Mouse (Mus musculus) forebrain, embryonic 16.5 days (tissue): ENCODE measurements at regions not wholly inside any gene's neighbourhood (a gene's known extent, or its start where the extent isn't known, plus 50 kb on each side); places are given as distances from the start of the nearest gene placed in this dataset.

ENCODE experiments used
- ATAC-seq: fragments of 200-750 bp; cut with Nextera tagmentation; 2 replicates; pipeline ENCODE4 v1.8.0; 2017; ENCODE audit warnings: mild to moderate bottlenecking, moderate library complexity
- H3K27ac ChIP-seq: fragments of 300-500 bp; sonication (generic); 2 replicates; pipeline ENCODE4 v1.5.1; 2014; ENCODE audit warnings: low read length, control low read depth
- H3K27me3 ChIP-seq: fragments of 300-500 bp; sonication (generic); replicated peaks from 2 replicates; pipeline ENCODE4 v1.6.1; 2014; ENCODE audit warnings: low read length; ENCODE audit not compliant: control insufficient read depth, insufficient read depth
- H3K36me3 ChIP-seq: fragments of 300-500 bp; sonication (generic); 2 replicates; pipeline ENCODE4 v1.6.1; 2014; ENCODE audit not compliant: control insufficient read depth, insufficient read depth
- H3K4me1 ChIP-seq: fragments of 300-500 bp; sonication (generic); replicated peaks from 2 replicates; pipeline ENCODE4 v1.6.1; 2014; ENCODE audit warnings: low read length; ENCODE audit not compliant: control insufficient read depth, insufficient read depth
- H3K4me2 ChIP-seq: fragments of 300-500 bp; sonication (generic); 2 replicates; pipeline ENCODE4 v1.6.1; 2014; ENCODE audit warnings: mild to moderate bottlenecking, low read length, control low read depth
- H3K4me3 ChIP-seq: fragments of 300-500 bp; sonication (generic); replicated peaks from 2 replicates; pipeline ENCODE4 v1.5.1; 2014; ENCODE audit warnings: mild to moderate bottlenecking, low read length, control low read depth
- H3K9ac ChIP-seq: fragments of 300-500 bp; sonication (generic); replicated peaks from 2 replicates; pipeline ENCODE4 v1.6.1; 2014; ENCODE audit warnings: low read depth, low read length, control low read depth
- H3K9me3 ChIP-seq: fragments of 300-500 bp; sonication (generic); 2 replicates; pipeline ENCODE4 v1.6.1; 2016; ENCODE audit warnings: low read length; ENCODE audit not compliant: control insufficient read depth
- WGBS: fragments of 180-500 bp; shearing (Covaris S2); extraction: QIAGEN DNeasy Blood & Tissue Kit; methylation state at CpG from one replicate; pipeline ENCODE4 v1.1.7; 2014; 5-methylcytosine and 5-hydroxymethylcytosine counted together

DNA sequence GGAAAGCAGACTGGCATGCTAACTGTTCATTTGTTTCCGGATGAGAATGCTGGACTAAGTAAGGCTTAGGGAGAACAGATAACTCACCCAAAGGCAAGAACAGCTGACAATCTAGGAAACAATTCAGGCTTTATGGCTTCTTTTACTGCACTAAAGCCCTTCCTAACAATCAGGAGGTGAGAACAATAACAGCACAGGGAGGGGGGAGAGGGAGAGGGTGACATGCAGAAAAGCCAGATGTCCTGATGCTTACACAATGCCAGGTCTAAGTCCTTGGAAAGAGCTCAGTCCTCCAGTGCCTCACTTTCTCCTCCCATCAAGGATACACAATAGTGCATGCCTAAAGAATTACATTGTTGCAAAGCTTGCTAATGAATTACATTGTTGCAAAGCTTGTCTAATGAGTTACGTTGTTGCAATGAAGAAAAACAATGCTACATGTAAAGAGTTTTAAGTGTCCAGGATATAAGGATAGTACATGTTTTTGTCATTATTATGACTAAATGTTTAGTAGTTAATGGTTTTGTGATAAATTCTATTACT, 165.3 kb upstream of the Lrig3 start:
- Histone ChIP-seq H3K27ac (no peak overlapping the region), H3K27me3 (no peaks in the 10 kb centered on the region), H3K9me3 (no peaks in the 10 kb centered on the region), H3K4me1 (peaks cover 6% of the 10 kb centered on the region; the same call in 1 of the 2 replicates), H3K36me3 (no peaks in the 10 kb centered on the region), H3K4me2 (no peak overlapping the region), H3K4me3 (no peak overlapping the region), H3K9ac (no peak overlapping the region)
- WGBS, result 25% methylated on average over 2 of the region's 2 CpGs
- no peak for ATAC-seq

DNA sequence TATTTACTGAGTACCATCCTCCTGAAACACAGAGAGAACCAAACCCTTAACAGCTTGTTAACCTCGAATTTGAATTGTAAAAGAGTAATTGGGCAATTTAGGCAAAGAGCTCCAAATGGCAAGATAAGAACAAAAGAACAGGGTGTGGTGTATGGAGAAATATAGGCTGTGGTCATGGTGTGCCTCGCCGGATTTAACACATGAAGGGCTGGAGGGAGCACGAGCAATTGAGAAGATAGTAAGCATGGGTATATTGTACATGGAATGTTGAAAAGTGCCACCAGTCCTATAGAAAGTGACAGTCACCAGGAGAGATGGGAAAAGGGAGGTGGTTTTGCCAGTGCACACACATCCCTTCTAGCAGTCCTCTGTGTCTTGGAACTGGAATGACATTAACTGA, 164.5 kb upstream of the Lrig3 start:
- no peak overlapping the region for H3K4me2 ChIP-seq
- H3K4me3 ChIP-seq, result no peak overlapping the region
- ATAC-seq, result peak; percentile 63
- H3K36me3 ChIP-seq, result no peaks in the 10 kb centered on the region
- peaks cover 6% of the 10 kb centered on the region; the same call in 1 of the 2 replicates for H3K4me1 ChIP-seq
- H3K27ac ChIP-seq, result no peak overlapping the region
- WGBS, result 10% methylated on average over 4 of the region's 4 CpGs
- no peaks in the 10 kb centered on the region for H3K27me3 ChIP-seq
- no peak overlapping the region for H3K9ac ChIP-seq
- H3K9me3 ChIP-seq, result no peaks in the 10 kb centered on the region

DNA sequence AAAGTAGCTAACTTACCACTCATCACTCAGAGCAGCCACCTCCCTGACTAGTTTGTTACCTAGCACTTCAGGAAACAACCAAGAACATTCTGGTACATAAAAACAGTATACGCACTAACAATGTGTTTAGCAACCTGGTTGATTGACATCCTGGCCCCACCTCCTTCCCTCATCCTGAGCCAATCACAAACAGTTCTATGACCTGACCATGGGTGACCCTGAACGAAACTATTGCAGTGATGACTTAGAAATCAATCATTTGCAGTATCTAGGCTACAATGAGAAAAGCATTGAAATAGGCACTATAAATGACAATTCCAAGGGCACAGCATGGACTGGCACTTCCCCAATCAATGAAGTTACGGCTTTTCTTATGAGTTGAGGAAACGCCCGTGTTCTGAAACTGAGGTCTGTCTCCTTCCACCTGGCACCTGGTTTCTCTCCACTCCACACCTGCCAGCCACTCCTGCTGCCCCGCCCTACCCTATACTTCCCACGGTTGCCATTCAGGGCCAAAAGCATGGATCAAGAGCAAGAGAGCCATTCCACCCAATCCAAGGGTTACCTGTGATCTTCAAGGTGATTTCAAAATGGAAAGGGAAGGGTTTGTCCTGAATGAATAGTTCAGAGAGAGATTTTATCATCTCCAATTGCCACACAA, 162.9 kb upstream of the Lrig3 start:
- H3K9me3 ChIP-seq, result no peaks in the 10 kb centered on the region
- H3K4me2 ChIP-seq, result no peak overlapping the region
- H3K9ac ChIP-seq, result no peak overlapping the region
- H3K4me1 ChIP-seq, result peaks cover 6% of the 10 kb centered on the region; the same call in 1 of the 2 replicates
- no peak for ATAC-seq
- H3K4me3 ChIP-seq, result no peak overlapping the region
- H3K27ac ChIP-seq, result no peak overlapping the region
- WGBS, result 93% methylated on average over 7 of the region's 7 CpGs
- H3K36me3 ChIP-seq, result no peaks in the 10 kb centered on the region
- H3K27me3 ChIP-seq, result no peaks in the 10 kb centered on the region

DNA sequence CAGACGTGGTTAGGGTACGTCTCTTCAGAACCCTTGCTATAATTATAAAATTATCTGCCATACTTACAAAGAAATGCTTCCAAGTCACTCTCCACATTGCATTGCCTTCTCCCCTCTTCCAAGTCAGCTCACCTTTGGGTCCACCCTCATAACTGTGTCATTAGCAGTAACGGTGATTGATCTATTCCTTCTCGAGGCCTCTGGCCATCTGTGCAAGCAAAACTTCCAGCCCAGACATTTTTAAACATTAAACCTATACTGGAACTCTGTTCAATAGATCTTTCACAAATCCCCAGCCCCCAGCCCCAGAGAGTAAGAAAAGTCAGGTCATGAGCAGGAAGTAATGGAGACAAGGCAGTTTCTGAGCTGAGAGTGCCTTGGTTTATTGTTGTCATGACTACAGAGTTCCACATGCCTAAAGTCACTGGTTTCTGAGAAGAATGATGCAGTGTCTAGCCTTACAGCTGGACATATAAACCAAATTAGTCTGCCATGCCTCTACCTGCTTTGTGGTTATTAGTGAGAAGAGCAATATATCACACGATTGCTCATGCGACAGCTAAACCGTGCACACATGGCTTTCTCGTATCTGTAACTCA, 156.1 kb upstream of the Lrig3 start:
- Histone ChIP-seq H3K4me3 (no peak overlapping the region), H3K9me3 (no peaks in the 10 kb centered on the region), H3K36me3 (no peaks in the 10 kb centered on the region), H3K27me3 (no peaks in the 10 kb centered on the region), H3K27ac (no peak overlapping the region), H3K9ac (no peak overlapping the region), H3K4me2 (no peak overlapping the region), H3K4me1 (no peaks in the 10 kb centered on the region)
- 85% methylated on average over 8 of the region's 8 CpGs for WGBS
- ATAC-seq, result no peak

DNA sequence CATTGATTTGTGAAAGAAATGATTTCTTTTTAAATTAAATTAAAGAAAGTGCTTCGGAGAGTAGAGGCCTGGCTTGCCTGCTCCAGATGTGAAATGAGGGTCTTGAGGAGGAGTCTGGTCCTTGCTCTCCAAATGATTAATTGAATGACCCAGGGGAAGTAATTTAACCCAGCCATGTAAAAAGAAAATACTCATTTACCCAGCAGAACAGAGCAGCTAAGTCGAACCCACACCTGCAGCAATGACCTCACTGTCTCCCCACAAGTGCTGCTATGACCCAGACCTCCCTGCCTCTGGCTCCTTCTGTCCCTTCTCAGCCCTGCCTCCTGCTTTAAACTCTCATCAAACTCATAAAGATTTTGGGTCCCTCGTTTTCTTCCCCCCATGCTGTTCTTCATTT, 155.4 kb upstream of the Lrig3 start:
- Histone ChIP-seq H3K27me3 (no peaks in the 10 kb centered on the region), H3K4me3 (no peak overlapping the region), H3K9me3 (no peaks in the 10 kb centered on the region), H3K4me1 (no peaks in the 10 kb centered on the region), H3K9ac (no peak overlapping the region), H3K36me3 (no peaks in the 10 kb centered on the region), H3K4me2 (no peak overlapping the region), H3K27ac (no peak overlapping the region)
- WGBS, result 48% methylated on average over 3 of the region's 3 CpGs
- no peak for ATAC-seq

DNA sequence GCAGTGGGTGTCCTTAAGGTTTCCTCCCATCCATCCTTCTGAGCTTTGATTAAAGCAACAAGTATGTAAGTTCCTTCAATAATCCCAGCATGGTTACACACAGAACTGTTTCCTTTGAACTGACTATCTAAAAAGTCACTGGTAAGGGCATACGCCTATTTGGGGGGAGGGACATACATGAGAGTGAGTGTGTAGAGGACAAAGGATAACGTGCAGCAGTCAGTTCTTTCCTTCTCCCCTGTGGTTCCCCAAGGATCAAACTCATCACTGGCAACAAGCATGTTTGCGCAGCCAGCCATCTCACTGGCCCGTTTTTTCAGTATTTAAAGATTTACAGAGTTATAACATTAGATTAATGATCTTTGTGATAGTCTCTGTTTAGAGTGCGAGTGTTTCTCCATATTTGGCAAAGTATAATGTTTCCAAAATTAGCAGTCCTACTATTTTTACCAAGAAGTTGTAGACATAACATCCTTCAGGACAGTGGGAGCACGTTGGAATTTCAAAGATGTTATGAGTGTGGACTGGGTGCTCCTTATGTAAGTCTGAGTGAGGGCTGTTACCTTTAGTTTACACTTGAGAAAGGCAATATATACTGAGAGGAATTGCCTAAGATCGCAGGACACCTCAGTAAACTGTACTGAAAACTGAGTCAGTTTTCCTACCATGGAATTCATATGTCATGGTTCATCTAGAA, 151.6 kb upstream of the Lrig3 start:
- no peaks in the 10 kb centered on the region for H3K9me3 ChIP-seq
- H3K27ac ChIP-seq, result no peak overlapping the region
- H3K9ac ChIP-seq, result no peak overlapping the region
- ATAC-seq, result no peak
- H3K36me3 ChIP-seq, result no peaks in the 10 kb centered on the region
- no peaks in the 10 kb centered on the region for H3K27me3 ChIP-seq
- 82% methylated on average over 7 of the region's 7 CpGs for WGBS
- no peaks in the 10 kb centered on the region for H3K4me1 ChIP-seq
- no peak overlapping the region for H3K4me2 ChIP-seq
- no peak overlapping the region for H3K4me3 ChIP-seq

DNA sequence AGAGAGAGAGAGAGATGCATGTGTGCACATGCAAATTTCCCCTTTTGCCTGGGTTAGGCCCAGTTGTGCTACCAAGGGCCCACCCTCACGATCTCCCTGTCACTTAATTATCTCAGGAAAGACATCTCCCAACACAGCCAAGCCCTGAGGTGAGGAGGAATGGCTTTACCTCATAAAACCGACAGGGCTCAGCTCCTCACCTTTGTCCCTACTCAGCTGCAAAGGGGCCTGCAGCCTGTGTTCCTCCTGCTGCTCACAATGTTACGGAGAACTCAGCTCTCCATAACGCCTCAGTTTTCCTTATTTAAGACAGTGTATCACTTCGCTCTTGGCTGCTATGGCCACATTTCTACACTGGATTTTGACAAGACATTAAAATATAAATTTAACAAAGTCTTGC, 133.8 kb upstream of the Lrig3 start:
- H3K4me1 ChIP-seq, result no peaks in the 10 kb centered on the region
- H3K27me3 ChIP-seq, result no peaks in the 10 kb centered on the region
- no peak for ATAC-seq
- H3K9me3 ChIP-seq, result no peaks in the 10 kb centered on the region
- H3K27ac ChIP-seq, result no peak overlapping the region
- WGBS, result 66% methylated on average over 5 of the region's 5 CpGs
- no peak overlapping the region for H3K9ac ChIP-seq
- H3K4me2 ChIP-seq, result no peak overlapping the region
- H3K4me3 ChIP-seq, result no peak overlapping the region
- no peaks in the 10 kb centered on the region for H3K36me3 ChIP-seq

DNA sequence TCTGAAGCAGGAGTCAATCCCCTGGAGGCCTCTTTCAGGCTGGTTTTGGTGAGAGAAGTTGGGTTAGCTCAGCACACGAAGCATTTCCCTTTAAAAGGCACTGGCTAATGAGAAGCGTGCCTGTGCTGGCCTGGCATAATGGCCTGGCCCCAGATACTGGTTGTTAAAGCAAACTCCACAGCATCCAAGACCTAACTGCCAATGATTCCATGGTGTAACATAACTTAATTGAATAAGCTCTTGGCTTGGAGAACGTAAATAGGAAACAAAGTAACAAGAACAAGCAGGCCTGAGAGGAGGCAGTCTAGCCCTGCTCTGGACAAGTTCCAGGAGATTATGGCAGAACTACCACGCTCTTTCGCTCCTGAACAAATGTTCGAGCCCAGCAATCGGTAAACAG, 133.2 kb upstream of the Lrig3 start:
- Histone ChIP-seq H3K9ac (no peak overlapping the region), H3K9me3 (no peaks in the 10 kb centered on the region), H3K36me3 (no peaks in the 10 kb centered on the region), H3K4me3 (no peak overlapping the region), H3K27me3 (no peaks in the 10 kb centered on the region), H3K27ac (no peak overlapping the region), H3K4me2 (no peak overlapping the region), H3K4me1 (no peaks in the 10 kb centered on the region)
- ATAC-seq, result peak; percentile 61; the same call in 1 of the 2 replicates
- WGBS, result 36% methylated on average over 7 of the region's 7 CpGs

DNA sequence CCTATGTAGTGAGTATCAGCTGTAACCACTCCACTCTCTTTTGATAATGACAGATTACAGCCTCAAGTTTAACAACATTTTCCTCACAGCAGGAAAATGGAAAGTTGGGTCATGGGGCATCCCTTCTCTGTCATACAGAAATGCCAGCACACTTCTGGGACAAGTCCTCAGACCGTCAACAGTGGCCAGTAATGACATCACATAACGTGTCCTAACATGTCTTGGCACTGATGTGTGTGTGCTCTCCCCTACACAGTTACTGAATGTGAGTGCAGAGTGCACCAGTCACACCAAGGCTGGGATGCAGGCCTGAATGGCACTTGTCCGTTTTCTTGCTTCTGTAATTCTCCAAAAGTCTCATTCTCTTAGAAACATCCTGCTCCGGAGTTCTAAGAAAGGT, 132.0 kb upstream of the Lrig3 start:
- 82% methylated on average over 4 of the region's 4 CpGs for WGBS
- no peaks in the 10 kb centered on the region for H3K4me1 ChIP-seq
- H3K36me3 ChIP-seq, result no peaks in the 10 kb centered on the region
- H3K27me3 ChIP-seq, result no peaks in the 10 kb centered on the region
- no peak overlapping the region for H3K4me3 ChIP-seq
- no peak overlapping the region for H3K27ac ChIP-seq
- ATAC-seq, result no peak
- no peaks in the 10 kb centered on the region for H3K9me3 ChIP-seq
- no peak overlapping the region for H3K4me2 ChIP-seq
- H3K9ac ChIP-seq, result no peak overlapping the region
